Mouse (Mus musculus): ENCODE data around the gene Muc3. TPM values are rescaled to one million over a fixed set of nuclear protein-coding genes. Genes with fewer than 3 reads are reported as not detected.

Muc3 gene
- total RNA-seq (2015) (not detected in 2 replicates), total RNA-seq (2017) (not detected in 2 replicates)

DNA sequence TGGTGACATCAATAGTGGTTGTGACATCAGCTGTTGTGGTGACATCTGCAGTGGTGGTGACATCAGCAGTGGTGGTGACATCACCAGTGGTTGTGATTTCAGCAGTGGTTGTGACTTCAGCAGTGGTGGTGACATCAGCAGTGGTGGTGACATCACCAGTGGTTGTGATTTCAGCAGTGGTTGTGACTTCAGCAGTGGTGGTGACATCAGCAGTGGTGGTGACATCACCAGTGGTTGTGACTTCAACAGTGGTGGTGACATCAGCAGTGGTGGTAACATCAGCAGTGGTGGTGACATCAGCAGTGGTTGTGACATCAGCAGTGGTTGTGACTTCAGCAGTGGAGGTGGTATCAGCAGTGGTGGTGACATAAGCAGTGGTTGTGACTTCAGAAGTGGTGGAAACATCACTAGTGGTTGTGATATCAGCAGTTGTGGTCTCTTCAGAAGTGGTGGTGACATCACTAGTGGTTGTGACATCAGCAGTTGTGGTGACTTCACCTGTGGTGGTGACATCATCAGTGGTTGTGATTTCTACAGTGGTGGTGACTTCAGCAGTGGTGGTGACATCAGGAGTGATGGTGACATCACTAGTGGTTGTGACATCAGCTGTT lies at the start of gene Muc3:
TSS of gene Muc3 (minus strand) at position 51 of the 611 bp plus-strand sequence.
- ATAC-seq (ENCODE audit: poor library complexity, severe bottlenecking): peak; percentile 37

DNA sequence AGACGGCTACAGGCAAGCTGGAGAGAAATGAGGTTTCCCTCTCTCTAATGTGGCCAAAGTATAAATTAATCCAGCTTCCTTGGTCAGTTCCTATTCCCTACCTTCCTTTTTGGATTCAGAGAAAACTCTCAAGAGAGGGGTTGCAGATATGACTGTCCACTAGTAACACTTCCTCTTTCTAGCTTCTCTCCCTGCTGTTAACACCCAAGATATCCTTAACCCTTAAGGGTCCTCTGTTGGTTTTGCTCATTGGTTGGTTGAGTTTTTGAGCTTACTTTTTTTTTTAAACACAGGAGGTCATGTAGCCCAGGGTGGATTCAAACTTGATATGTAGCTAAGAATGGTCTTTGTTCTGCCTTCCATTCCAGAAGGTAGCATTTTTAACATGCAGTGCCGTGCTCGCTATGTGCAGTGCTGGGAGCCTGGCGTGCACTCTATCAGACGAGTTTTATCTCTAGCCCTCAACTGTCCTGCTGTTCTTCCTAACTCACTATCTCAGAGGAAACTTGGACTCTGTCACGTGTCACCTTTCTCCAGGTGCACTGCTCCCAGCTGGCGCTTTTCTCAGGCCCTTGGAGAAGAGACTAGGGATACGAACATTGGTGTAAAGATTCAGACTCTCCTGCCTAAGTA lies 45.5 kb upstream of the Muc3 start:
- ATAC-seq (ENCODE audit: poor library complexity, severe bottlenecking): peak; percentile 86

GRCm38 (mm10) chr5:137193279-137193952 lies 44.3 kb upstream of the Muc3 start:
- ATAC-seq (ENCODE audit: poor library complexity, severe bottlenecking): no peak

- peak; percentile 91 for ATAC-seq (ENCODE audit: poor library complexity, severe bottlenecking)
Observed at GRCm38 (mm10) chr5:137189326-137189725, 40.2 kb upstream of the Muc3 start.

GRCm38 (mm10) chr5:137185362-137185761 lies 36.2 kb upstream of the Muc3 start:
- ATAC-seq (ENCODE audit: poor library complexity, severe bottlenecking): no peak

- peak; percentile 99 for ATAC-seq (ENCODE audit: poor library complexity, severe bottlenecking)
Observed at GRCm38 (mm10) chr5:137179646-137180374, 30.7 kb upstream of the Muc3 start.

DNA sequence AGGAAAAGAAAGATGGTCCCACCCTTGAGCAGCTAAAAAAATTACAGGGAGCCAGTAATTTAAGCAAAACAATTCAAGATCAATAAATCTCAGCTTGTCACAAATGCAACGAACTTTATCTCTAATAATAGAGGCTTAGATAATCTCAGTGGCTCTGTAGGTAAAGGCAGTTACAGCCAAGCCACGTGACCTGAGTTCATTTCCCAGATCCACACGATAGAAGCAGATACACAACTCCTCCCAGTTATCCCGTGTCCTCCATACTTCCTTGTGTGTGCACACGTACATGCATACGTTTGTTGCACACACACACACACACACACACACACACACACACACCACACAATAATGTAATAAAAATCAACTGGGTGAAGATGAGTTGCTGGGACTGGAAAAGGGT lies 24.8 kb upstream of the Muc3 start:
- ATAC-seq (ENCODE audit: poor library complexity, severe bottlenecking): no peak

DNA sequence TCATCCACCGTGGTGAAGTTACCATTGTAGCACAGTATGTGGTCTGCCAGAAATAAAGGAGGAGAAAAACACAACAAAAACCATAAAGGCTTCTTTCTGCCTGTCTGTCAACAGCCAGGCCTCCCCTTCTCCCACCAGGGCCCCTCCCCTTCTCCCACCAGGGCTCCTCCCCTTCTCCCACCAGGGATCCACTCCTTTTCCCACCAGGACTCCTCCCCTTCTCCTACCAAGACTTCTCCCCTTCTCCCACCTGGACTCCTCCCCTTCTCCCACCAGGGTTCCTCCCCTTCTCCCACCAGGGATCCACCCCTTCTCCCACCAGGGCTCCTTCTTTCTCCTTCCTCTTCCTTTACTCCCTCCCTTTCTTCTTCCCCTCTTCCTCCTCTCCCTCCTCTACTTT lies 23.5 kb upstream of the Muc3 start:
- ATAC-seq (ENCODE audit: poor library complexity, severe bottlenecking): no peak

GRCm38 (mm10) chr5:137171478-137171877 lies 22.4 kb upstream of the Muc3 start:
- no peak for ATAC-seq (ENCODE audit: poor library complexity, severe bottlenecking)

DNA sequence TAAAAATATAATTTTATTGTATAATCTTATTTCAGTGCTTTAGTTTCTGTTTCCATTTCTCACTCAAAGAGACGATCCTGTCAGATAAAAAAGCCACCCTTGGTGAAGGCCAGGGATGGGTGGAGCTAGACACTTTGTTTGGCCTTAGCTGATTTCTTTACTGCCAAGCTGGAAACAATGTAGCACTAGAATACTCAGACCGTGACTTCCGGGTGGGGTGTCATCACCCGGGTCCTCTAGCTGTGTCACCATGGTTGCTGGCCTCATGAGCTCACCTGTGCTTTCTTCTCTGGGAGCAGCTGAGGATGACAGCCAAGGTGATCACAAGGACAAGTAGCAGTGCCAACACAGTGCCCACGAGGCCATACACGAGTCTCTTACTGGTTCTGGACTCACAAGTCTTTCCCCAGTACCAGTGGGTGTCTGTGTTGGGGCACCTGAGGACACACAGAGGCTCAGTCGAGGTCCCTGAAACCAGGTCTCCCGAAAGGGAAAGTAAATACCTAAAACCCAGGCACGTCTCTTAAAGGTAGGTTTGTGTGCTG lies 21.8 kb upstream of the Muc3 start:
- no peak for ATAC-seq (ENCODE audit: poor library complexity, severe bottlenecking)

DNA sequence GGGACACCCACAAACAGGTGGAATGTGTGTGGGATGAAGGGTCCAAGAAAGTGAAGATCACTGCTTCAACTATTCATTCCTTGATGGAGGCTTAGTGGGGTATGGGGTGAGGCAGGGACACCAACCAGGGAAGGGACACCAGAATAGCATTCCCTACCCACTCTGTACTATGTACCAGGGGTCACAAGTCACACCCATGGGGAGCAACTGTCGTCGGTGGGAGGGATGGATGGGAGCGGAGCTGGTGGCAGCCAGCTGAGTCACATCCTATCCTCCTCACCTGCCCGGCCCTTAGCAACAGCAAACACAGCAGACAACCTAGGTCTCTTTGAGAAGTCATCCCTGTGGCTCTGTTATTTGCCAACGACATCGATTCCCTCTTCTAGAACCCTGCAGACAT lies 18.4 kb upstream of the Muc3 start:
- no peak for ATAC-seq (ENCODE audit: poor library complexity, severe bottlenecking)

DNA sequence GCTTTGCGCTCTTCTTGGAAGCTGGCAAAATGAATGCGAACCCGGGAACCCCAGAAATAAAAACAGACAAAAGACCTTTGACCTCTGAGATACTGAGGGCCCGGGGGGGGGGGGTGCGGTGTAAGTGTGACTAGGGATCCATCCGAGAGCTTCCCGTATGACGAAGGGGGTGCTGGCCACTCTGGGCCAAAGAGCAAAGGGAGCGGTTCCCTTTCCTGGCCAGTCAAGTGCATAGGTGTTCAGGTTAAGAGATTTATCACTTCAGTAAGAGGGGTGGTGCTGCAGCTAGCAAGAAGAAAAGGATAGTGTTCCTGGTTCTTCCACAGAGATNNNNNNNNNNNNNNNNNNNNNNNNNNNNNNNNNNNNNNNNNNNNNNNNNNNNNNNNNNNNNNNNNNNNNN lies 16.9 kb upstream of the Muc3 start:
- ATAC-seq (ENCODE audit: poor library complexity, severe bottlenecking): no peak

DNA sequence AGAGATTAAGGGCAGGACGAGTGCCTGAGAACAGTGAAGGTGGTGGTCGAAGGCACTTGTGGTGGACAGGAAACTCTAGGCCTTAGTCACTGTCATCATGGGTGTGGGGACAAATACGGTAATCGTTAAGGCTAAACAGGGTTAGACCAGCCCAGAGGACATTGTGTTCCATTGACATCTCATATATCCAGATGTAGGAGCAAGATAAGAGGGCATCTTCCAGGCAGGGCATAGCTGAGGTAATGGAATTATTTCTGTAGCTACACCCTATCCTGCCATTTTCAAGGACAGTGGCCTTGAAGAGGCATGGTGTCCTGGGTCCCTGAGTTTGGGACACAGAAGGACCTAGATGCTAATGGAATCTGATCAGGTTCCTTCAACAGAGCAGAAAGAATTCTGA lies 12.7 kb upstream of the Muc3 start:
- no peak for ATAC-seq (ENCODE audit: poor library complexity, severe bottlenecking)

DNA sequence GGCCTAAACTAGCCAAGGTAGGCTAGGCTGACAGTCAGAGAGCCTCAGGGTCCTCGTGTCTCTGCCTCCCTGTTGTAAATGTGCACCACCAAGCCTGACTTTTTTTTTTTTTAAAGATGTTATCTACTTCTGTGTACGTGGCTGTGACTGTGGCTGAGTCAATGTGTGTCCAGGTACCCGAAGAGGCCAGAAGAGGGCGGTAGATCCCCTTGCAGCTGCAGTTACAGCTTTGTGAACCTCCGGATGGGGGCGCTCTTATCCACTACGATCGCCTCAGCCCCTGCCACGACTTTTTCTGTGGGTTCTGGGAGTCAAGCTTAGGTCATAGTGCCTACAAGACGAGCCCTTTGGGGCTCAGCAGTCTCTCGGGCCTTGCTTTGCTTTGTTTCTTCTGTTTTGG lies 10.3 kb upstream of the Muc3 start:
- ATAC-seq (ENCODE audit: poor library complexity, severe bottlenecking): peak; percentile 100

DNA sequence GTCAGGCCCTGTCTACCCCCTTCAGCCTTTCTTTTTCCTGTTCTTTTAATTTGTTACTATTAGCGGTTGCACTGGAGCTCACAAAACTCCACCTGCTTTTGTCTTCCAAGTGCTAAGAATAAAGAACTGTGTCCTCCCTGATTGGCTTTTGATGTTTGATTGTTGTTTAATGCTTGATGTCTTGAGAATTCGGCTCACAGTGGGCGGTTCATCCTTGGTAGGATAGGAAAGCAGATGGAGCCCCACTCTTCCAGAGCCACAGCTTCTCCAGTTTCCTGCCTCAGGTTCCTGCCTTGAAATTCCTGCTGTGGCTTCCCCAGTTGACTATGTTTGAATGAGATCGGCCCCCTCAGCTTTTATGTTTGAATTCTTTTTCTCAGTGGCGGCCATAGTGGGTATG lies 4.2 kb upstream of the Muc3 start:
- no peak for ATAC-seq (ENCODE audit: poor library complexity, severe bottlenecking)

- ATAC-seq (ENCODE audit: poor library complexity, severe bottlenecking): peak; percentile 34
Observed at GRCm38 (mm10) chr5:137152623-137153022, 3.5 kb upstream of the Muc3 start.

DNA sequence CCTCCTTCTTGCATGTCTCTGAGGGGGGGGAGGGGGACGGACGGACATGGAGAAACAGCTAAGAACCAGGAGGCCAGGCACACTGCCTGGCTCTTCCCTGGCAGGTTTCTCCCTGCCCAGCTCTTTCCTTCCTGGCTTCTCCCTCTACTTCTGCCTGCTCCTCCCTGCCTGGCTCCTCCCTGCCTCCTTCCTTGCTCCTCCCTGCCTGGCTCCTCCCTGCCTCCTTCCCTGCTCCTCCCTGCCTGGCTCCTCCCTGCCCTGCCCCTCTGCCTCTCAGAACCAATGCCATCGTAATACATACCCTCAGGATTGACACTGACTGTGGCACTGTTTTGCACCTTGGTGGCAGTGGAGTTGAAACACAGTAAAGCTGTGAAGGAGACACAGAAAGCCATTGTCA lies 8.3 kb downstream of the Muc3 start:
- no peak for ATAC-seq (ENCODE audit: poor library complexity, severe bottlenecking)

- ATAC-seq (ENCODE audit: poor library complexity, severe bottlenecking): no peak
Observed at GRCm38 (mm10) chr5:137138977-137139376, 10.1 kb downstream of the Muc3 start.

DNA sequence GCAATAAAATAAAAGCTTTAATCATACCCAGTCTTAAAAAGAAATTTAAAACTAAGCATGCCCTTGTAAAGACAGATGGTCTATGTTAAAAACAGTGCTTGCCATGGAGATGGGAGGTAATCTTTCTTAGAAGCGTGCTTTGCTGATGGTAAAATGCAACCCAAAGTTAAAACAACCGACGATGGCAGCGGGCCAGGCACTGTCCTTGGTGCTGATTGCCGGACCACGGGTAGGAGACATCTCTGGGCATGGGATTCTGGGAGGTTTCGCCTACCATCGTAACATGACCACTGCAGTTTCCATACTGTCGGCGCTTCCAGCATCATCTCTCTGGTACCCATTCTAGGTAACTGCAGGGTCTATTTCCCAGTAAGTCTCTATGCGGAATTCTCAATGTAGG lies 14.2 kb downstream of the Muc3 start:
- ATAC-seq (ENCODE audit: poor library complexity, severe bottlenecking): no peak

GRCm38 (mm10) chr5:137131490-137131889 lies 17.6 kb downstream of the Muc3 start:
- ATAC-seq (ENCODE audit: poor library complexity, severe bottlenecking): peak; percentile 84

GRCm38 (mm10) chr5:137129281-137129680 lies 19.8 kb downstream of the Muc3 start:
- ATAC-seq (ENCODE audit: poor library complexity, severe bottlenecking): no peak
